Mouse (Mus musculus) G1E-ER4 (cell line): ENCODE measurements around the gene Itga9. TPM values are rescaled to one million over a fixed set of nuclear protein-coding genes. Genes with fewer than 3 reads are reported as not detected.

ENCODE experiments used
- GATA1 ChIP-seq: IDR thresholded peaks from one replicate; pipeline ENCODE4 v1.8.0; 2012; ENCODE audit warnings: low read length, inconsistent platforms
- polyA plus RNA-seq: library from polyadenylated mRNA; stranded (reverse); fragments of >175 nt; gene quantifications from 2 replicates; pipeline ENCODE4 v1.2.3, GENCODE M21; 2012

Itga9 gene
- polyA plus RNA-seq, 1 experiment = not detected

GRCm38 (mm10) chr9:118592585-118593249 is 13.8 kb upstream of the Itga9 start:
- TF ChIP-seq GATA1 = no peak

GRCm38 (mm10) chr9:118593443-118593842 is 13.0 kb upstream of the Itga9 start:
- TF ChIP-seq GATA1 = no peak

- no peak for TF ChIP-seq GATA1
Observed at GRCm38 (mm10) chr9:118596767-118597166, 9.7 kb upstream of the Itga9 start.

GRCm38 (mm10) chr9:118602576-118602975 is 3.9 kb upstream of the Itga9 start:
- no peak for TF ChIP-seq GATA1

GRCm38 (mm10) chr9:118606817-118607371 is 404 bp downstream of the Itga9 start:
- TF ChIP-seq GATA1 = no peak

- TF ChIP-seq GATA1 = no peak
Observed at GRCm38 (mm10) chr9:118607701-118608401, 1.4 kb downstream of the Itga9 start.

- TF ChIP-seq GATA1 = no peak
Observed at GRCm38 (mm10) chr9:118608556-118608955, 2.1 kb downstream of the Itga9 start.

- TF ChIP-seq GATA1 = no peak
Observed at GRCm38 (mm10) chr9:118610060-118610459, 3.6 kb downstream of the Itga9 start.

- TF ChIP-seq GATA1 = no peak
Observed at GRCm38 (mm10) chr9:118611111-118611541, 4.6 kb downstream of the Itga9 start.

GRCm38 (mm10) chr9:118611958-118612581 is 5.6 kb downstream of the Itga9 start:
- TF ChIP-seq GATA1 = no peak

GRCm38 (mm10) chr9:118617237-118617636 is 10.7 kb downstream of the Itga9 start:
- TF ChIP-seq GATA1 = no peak

GRCm38 (mm10) chr9:118618732-118619250 is 12.3 kb downstream of the Itga9 start:
- TF ChIP-seq GATA1 = no peak

GRCm38 (mm10) chr9:118620807-118621206 is 14.3 kb downstream of the Itga9 start:
- no peak for TF ChIP-seq GATA1

- TF ChIP-seq GATA1 = no peak
Observed at GRCm38 (mm10) chr9:118621691-118622090, 15.2 kb downstream of the Itga9 start.

GRCm38 (mm10) chr9:118622376-118623166 is 16.1 kb downstream of the Itga9 start:
- TF ChIP-seq GATA1 = no peak

- no peak for TF ChIP-seq GATA1
Observed at GRCm38 (mm10) chr9:118623483-118623882, 17.0 kb downstream of the Itga9 start.
